Mouse (Mus musculus) midbrain, embryonic 10.5 days (tissue): ENCODE data around the gene Cd6. TPM values are rescaled to one million over a fixed set of nuclear protein-coding genes. Genes with fewer than 3 reads are reported as not detected.

Source experiments
- DNase-seq: peaks from one replicate; pipeline ENCODE4 v3.0.0-alpha.2; 2017; ENCODE audit warnings: low spot score
- H3K27ac ChIP-seq: fragments of 300-500 bp; sonication (generic); replicated peaks from 2 replicates; pipeline ENCODE4 v1.5.1; 2016; ENCODE audit warnings: mild to moderate bottlenecking
- H3K27me3 ChIP-seq: fragments of 300-500 bp; sonication (generic); 2 replicates; pipeline ENCODE4 v1.6.1; 2016; ENCODE audit warnings: low read depth, mild to moderate bottlenecking; ENCODE audit not compliant: poor library complexity, severe bottlenecking
- H3K36me3 ChIP-seq: fragments of 300-500 bp; sonication (generic); 2 replicates; pipeline ENCODE4 v1.6.1; 2016; ENCODE audit warnings: mild to moderate bottlenecking, moderate library complexity
- H3K4me1 ChIP-seq: fragments of 300-500 bp; sonication (generic); 2 replicates; pipeline ENCODE4 v1.6.1; 2016
- H3K4me3 ChIP-seq: fragments of 300-500 bp; sonication (generic); 2 replicates; pipeline ENCODE4 v1.5.1; 2016; ENCODE audit warnings: mild to moderate bottlenecking, moderate library complexity
- H3K9me3 ChIP-seq: fragments of 300-500 bp; sonication (generic); replicated peaks from 2 replicates; pipeline ENCODE4 v1.6.1; 2016; ENCODE audit warnings: mild to moderate bottlenecking
- WGBS: fragments of 180-500 bp; shearing (Covaris S2); methylation state at CpG from one replicate; pipeline ENCODE4 v1.1.7; 2016; 5-methylcytosine and 5-hydroxymethylcytosine counted together
- polyA plus RNA-seq: library from polyadenylated mRNA; unstranded; fragments of >200 nt; fragmentation: Nextera tagmentation; extraction: Ambion mirVana; gene quantifications from 2 replicates; pipeline ENCODE4 v1.2.1, GENCODE M21; 2016

The Cd6 gene
- polyA plus RNA-seq, 1 experiment from 2014 or later, result not detected

DNA sequence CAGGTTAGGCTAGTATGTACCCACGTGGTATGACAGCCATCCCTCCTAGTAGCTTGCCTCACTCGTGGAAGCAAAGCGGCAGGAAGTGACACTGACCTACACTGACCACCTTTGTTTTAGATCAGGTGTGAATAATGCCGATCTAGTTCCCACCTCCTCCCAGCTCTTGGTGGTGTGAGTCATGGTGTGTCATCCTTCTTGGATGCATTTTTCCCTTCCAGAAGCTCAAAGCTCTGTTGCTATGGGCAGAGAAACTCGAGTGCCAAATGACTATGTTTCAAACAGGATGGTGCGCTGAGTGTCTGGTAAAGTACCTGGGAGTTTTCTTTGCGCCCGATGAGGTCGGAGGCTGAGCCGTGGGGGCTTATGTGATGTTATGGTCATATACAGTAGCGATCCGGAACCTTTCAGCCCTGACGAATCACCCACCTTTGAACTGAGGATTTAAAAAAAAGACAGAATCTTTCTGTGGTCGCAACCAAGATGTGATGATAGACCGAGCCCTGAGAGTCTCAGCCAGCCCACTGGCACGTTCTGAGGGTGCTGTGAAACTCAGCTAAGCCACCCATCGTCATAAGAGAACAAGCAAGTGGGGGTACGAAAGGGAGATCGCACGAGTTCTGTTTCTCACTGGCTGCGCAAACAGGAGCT lies 66.4 kb downstream of the Cd6 start:
- 86% methylated on average over 21 of the region's 21 CpGs for WGBS
- DNase-seq, result no peak
- Histone ChIP-seq H3K4me3 (no peak overlapping the region), H3K27me3 (no peaks in the 10 kb centered on the region), H3K9me3 (no peaks in the 10 kb centered on the region), H3K4me1 (peaks cover 7% of the 10 kb centered on the region; the same call in 1 of the 2 replicates), H3K36me3 (no peaks in the 10 kb centered on the region), H3K27ac (no peak overlapping the region)

DNA sequence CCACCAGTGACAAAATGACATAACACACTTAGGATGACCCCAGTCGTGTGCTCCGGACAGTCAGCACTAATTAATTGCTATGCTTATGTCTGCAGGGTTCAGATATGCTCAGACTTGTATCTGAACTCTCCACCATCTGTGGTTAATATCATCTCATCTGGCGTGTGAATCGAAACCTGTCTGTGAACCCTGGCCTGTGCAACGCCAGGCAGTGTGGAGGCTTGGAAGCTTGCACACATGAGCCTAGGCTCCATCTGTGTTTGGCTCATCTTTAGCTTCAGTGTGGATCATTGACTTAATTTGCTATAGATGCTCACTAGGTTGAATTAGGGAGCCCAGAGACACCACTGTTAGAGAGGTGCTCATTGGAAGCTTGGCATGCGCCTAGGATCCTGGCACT lies 67.4 kb downstream of the Cd6 start:
- no peak overlapping the region for H3K4me3 ChIP-seq
- H3K27me3 ChIP-seq, result no peaks in the 10 kb centered on the region
- DNase-seq, result no peak
- H3K27ac ChIP-seq, result no peak overlapping the region
- H3K9me3 ChIP-seq, result no peaks in the 10 kb centered on the region
- peaks cover 10% of the 10 kb centered on the region; the same call in 1 of the 2 replicates for H3K4me1 ChIP-seq
- WGBS, result 90% methylated on average over 6 of the region's 6 CpGs
- no peaks in the 10 kb centered on the region for H3K36me3 ChIP-seq

DNA sequence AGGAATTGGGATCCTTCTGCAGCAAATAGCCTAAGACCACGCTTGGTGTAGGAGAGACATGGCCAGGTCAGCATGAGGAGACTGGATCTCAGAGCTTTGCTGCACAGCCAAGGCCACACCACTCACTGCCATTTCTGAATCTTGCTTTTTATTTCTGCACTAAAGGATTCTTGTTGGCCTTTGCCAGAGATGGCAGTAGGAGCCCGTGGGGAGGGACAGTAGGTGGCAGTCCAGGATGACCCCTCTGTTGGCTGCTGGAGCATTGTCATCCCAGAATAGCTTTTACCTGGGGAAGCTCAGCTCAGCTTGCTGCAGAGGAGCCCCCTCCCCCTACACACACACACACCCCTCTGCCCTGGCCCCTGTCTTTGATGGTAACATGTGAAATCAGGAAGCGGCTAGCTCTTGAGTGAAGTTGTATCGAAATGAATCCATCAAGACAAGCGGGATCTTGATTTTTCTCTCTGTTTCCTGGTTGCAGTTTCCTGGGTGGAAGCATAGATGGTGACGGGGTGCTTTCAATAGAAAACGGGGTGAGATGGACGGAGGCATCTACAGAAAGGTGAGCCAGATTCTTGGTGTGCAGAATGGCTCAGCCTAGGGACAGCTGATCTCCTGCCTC lies 68.0 kb downstream of the Cd6 start:
- Histone ChIP-seq H3K4me3 (no peak overlapping the region), H3K9me3 (no peaks in the 10 kb centered on the region), H3K27ac (no peak overlapping the region), H3K36me3 (no peaks in the 10 kb centered on the region), H3K4me1 (peaks cover 10% of the 10 kb centered on the region; the same call in 1 of the 2 replicates), H3K27me3 (no peaks in the 10 kb centered on the region)
- no peak for DNase-seq
- WGBS, result 86% methylated on average over 8 of the region's 8 CpGs

DNA sequence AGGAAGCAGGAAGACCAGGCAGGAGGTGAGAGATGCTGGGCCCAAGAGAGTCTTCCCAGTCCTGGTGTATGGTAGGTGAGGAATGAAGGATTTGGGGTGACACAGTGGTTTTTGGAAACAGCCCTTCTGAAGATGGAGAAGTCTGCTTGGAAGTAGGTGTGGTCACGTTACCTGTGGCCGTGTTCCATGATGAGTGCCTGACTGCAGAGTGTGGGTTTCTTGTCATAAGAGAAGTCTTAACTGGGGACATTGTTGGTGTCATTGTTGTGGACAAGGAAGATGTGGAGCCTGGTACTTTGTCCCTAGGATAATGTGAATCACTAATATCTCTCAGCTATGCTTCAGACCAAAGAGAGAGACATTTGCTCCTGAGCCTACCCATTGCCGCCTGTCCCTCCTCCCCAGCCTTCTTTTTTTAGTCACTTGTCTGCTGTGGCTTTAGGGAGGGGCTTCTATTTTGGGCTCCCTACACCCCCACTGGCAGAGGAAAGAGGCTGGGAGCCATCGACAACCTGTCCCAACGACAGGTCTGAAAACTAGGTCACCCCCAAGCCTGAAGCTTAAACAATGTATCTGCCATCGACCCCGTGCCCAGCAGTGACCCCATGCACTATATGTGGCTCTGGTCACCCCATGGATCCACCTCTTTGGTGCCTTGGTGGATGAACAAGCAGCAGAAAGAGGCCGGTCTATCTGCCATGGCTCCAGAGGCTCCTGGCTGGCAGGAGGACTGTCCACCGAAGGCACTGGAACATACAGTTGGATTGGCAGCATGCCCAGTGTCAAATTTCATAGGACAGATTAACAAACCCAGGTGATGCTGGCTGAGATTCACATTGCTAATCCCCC lies 69.7 kb downstream of the Cd6 start:
- 90% methylated on average over 9 of the region's 9 CpGs for WGBS
- Histone ChIP-seq H3K4me3 (no peak overlapping the region), H3K27me3 (no peaks in the 10 kb centered on the region), H3K4me1 (peaks cover 10% of the 10 kb centered on the region; the same call in 1 of the 2 replicates), H3K36me3 (no peaks in the 10 kb centered on the region), H3K27ac (no peak overlapping the region), H3K9me3 (no peaks in the 10 kb centered on the region)
- DNase-seq, result no peak

DNA sequence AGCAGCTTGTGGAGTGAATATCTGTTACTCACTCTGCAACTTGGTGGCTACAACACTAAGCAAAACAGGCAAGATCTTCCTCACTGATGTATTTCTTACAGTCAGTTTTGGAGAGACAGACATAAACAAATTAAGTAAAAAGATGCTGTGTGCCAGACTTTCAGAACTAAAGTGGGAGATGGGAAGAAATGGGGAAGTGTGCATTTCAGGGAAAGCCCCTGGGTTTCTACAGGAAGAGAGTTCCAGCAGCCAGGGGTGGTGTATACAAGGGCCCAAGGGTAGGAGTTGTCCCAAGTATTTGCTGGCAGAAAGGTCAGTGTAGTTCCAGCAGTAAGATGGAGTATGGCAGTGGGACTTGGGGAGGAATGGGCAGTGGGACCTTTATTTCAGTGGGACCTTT lies 70.3 kb downstream of the Cd6 start:
- Histone ChIP-seq H3K27ac (no peak overlapping the region), H3K27me3 (no peaks in the 10 kb centered on the region), H3K4me3 (no peak overlapping the region), H3K9me3 (no peaks in the 10 kb centered on the region), H3K36me3 (no peaks in the 10 kb centered on the region), H3K4me1 (peaks cover 10% of the 10 kb centered on the region; the same call in 1 of the 2 replicates)
- no peak for DNase-seq

DNA sequence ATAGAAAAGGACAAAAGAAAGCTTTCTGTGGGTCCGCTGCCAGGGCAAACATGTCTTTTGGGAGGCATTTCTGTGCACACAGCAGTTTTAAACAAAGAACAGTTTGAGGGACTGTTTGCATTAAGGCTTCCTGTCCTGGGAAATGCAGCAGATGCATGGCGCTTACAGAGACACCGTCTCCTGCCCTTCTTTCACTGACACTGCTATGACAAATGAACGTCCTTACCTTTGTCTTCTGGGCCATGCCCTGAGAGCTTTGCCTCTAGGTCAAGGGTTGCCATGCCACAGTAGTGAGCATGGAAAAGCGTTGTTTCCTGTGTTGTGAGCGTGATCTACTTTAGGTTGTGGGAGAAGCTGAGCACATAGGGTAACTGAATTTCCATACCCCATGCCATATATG lies 71.2 kb downstream of the Cd6 start:
- DNase-seq, result no peak
- no peak overlapping the region for H3K4me3 ChIP-seq
- H3K9me3 ChIP-seq, result no peaks in the 10 kb centered on the region
- peaks cover 10% of the 10 kb centered on the region; the same call in 1 of the 2 replicates for H3K4me1 ChIP-seq
- no peaks in the 10 kb centered on the region for H3K27me3 ChIP-seq
- H3K36me3 ChIP-seq, result no peaks in the 10 kb centered on the region
- H3K27ac ChIP-seq, result no peak overlapping the region
- WGBS, result 70% methylated on average over 6 of the region's 6 CpGs

DNA sequence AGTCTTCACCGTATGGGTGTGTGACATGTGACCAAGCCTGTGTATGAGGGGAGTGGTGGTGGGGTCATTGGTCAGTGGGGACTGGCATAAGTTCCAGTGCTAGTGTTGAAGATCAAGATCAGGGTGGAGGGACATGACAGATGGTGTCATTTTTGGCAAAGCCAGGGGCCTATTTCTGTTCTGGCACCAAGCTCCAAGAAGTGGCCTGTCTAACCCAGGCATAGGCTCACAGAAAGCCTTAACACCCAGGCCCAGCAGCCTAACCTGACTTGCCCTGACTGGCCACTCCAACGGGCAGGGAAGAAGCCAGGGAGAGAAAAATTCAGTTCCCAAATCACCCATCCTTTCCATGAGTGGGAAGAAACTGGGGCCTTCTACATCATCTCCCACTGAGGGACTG lies 72.3 kb downstream of the Cd6 start:
- DNase-seq, result no peak
- Histone ChIP-seq H3K36me3 (no peaks in the 10 kb centered on the region), H3K4me3 (no peak overlapping the region), H3K27me3 (no peaks in the 10 kb centered on the region), H3K4me1 (peaks cover 10% of the 10 kb centered on the region; the same call in 1 of the 2 replicates), H3K9me3 (no peaks in the 10 kb centered on the region), H3K27ac (no peak overlapping the region)
- WGBS, result 85% methylated on average over 2 of the region's 2 CpGs

DNA sequence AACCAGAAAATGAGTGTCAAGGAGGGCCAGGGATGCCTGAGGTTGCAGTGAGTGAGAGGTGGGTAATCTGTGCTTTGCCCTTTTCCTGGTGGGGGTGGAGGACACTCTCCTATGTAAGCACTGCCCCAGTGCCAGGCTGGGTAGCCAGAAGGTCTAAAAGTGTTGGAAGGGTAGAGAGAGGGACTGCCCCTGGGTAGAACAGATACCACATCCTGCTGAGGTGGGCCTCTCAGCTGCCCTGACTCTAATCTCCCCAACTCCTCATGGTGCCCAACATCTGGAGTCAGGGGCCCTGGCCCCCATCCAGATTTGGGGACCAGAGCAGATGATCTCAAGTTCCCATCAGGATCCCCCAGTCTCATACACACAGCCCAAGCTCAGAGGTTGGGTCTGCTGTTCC lies 72.7 kb downstream of the Cd6 start:
- no peaks in the 10 kb centered on the region for H3K27me3 ChIP-seq
- H3K4me1 ChIP-seq, result peaks cover 10% of the 10 kb centered on the region; the same call in 1 of the 2 replicates
- no peak overlapping the region for H3K4me3 ChIP-seq
- H3K36me3 ChIP-seq, result no peaks in the 10 kb centered on the region
- DNase-seq, result no peak
- no peaks in the 10 kb centered on the region for H3K9me3 ChIP-seq
- no peak overlapping the region for H3K27ac ChIP-seq

DNA sequence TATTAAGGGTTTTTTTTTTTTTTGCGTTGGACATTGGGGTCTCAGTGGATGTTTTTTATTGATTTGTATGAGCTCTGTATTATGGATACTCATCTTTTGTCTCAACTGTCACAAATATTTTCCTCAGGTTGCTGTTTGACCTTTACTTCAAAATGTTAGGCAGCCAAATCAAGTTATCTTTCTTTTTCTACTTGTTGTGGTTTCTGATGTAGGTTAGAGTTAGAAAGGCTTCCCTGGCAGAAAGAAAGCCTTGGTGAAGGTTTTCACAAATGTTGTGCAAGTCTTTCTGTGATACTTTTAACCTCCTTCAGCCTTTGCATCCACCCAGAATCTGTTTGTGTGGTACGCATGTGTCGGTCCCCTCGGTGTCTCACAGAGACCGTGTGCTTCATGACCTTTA lies 77.2 kb downstream of the Cd6 start:
- Histone ChIP-seq H3K27ac (no peak overlapping the region), H3K9me3 (no peaks in the 10 kb centered on the region), H3K27me3 (no peaks in the 10 kb centered on the region), H3K36me3 (no peaks in the 10 kb centered on the region), H3K4me3 (no peak overlapping the region), H3K4me1 (peaks cover 12% of the 10 kb centered on the region)
- no peak for DNase-seq
- WGBS, result 94% methylated on average over 5 of the region's 5 CpGs

DNA sequence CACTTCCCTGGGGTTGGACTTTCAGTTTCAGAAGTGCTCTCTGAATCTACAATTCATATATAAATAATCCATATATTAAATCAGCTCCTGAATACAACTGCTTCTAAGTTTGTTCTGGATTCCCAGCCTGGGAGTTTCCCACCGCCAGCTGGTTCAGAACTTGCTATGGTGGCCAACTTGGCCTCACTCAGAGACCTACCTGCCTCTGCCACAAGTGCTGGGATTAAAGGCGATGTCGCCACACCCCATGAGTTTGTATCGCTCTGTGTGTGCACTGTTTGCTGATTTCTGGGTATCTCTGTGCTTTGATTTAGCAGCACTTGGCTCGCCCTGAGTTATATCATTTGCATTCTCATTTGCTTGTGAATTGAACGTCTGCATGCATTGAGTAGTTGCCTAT lies 77.8 kb downstream of the Cd6 start:
- H3K27me3 ChIP-seq, result no peaks in the 10 kb centered on the region
- H3K36me3 ChIP-seq, result no peaks in the 10 kb centered on the region
- H3K4me1 ChIP-seq, result peaks cover 12% of the 10 kb centered on the region
- WGBS, result 93% methylated on average over 6 of the region's 6 CpGs
- no peaks in the 10 kb centered on the region for H3K9me3 ChIP-seq
- DNase-seq, result no peak
- H3K4me3 ChIP-seq, result no peak overlapping the region
- H3K27ac ChIP-seq, result no peak overlapping the region

DNA sequence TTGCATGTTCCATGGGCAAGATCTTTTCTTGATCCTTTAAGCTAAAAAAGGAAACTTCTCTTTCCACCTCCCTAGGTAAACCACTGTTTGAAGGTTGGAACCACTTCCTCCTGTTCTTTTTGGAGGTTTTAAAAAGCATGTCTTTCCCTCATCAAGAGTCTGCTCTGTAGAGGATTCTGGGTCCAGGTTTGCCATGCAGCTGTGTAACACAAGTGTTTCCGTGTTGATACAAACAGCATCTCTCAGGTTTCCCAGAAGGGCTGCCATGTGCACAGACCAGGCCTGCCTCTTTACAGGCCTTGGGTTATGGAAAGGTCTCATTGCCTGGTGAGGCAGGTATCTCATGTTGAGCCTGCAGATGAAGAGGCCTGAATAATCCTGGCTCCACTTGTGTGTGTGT lies 78.3 kb downstream of the Cd6 start:
- no peak overlapping the region for H3K4me3 ChIP-seq
- H3K9me3 ChIP-seq, result no peaks in the 10 kb centered on the region
- no peaks in the 10 kb centered on the region for H3K27me3 ChIP-seq
- no peak overlapping the region for H3K27ac ChIP-seq
- H3K36me3 ChIP-seq, result no peaks in the 10 kb centered on the region
- H3K4me1 ChIP-seq, result peaks cover 12% of the 10 kb centered on the region
- DNase-seq, result no peak
- 89% methylated on average over 1 of the region's 1 CpGs for WGBS

DNA sequence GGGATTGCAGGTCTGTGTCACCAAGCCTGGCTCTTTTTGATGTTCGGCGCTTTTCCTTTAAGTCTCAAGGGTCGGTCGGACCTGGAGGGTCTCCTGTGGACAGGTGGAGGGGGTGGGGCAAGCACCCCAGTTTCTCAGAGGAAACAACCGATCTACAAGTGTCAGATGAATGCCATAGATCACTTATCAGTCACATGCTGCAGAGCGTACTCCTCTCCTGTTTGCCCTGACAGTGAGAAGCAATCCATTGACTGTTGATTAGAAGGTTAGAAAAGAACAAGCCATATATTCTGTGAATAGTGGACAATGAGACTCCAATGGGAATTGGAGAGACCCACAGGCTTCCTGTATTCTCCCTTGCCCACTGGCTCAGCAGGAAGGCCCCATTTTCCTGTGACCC lies 79.7 kb downstream of the Cd6 start:
- 88% methylated on average over 6 of the region's 6 CpGs for WGBS
- no peak for DNase-seq
- no peak overlapping the region for H3K27ac ChIP-seq
- peaks cover 12% of the 10 kb centered on the region for H3K4me1 ChIP-seq
- H3K27me3 ChIP-seq, result no peaks in the 10 kb centered on the region
- no peak overlapping the region for H3K4me3 ChIP-seq
- no peaks in the 10 kb centered on the region for H3K9me3 ChIP-seq
- H3K36me3 ChIP-seq, result no peaks in the 10 kb centered on the region

DNA sequence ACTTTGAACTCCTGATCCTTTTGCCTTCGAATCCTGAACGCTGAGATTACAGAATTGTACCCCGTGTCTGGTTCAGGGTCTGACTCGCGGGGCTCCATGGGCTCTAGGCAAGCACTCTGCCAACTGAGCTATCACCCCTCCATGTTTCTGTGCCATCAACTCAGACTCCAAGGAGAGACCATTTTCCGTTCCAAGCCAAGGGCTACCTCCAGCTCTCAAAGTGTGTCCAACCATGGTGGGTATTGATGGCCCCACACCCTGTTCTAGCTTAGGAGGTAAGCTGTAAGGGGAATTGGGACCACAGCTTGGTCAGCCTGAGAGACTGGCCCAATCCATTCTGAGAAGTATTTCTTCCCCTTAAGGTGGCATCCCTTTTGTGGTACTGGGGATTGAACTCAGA lies 80.6 kb downstream of the Cd6 start:
- DNase-seq, result no peak
- Histone ChIP-seq H3K4me1 (peaks cover 12% of the 10 kb centered on the region), H3K27me3 (no peaks in the 10 kb centered on the region), H3K27ac (no peak overlapping the region), H3K36me3 (no peaks in the 10 kb centered on the region), H3K4me3 (no peak overlapping the region), H3K9me3 (no peaks in the 10 kb centered on the region)
- WGBS, result 90% methylated on average over 6 of the region's 6 CpGs
